Mouse (Mus musculus): ENCODE measurements around the gene Clip2. TPM values are rescaled to one million over a fixed set of nuclear protein-coding genes. Genes with fewer than 3 reads are reported as not detected.

Clip2 gene
- total RNA-seq (2021), result 23.4 and 25.3 TPM in 2 replicates
- long read RNA-seq, experiment 1, full-length matches to known transcripts, result 4 of 4 reads
- long read RNA-seq, experiment 1, partial matches to known transcripts, result 0 of 4 reads
- long read RNA-seq, experiment 1, other reads (novel, unspliced or antisense), result 0 of 4 reads
- long read RNA-seq, experiment 2, full-length matches to known transcripts, result 4 of 6 reads
- long read RNA-seq, experiment 2, partial matches to known transcripts, result 1 of 6 reads
- long read RNA-seq, experiment 2, other reads (novel, unspliced or antisense), result 1 of 6 reads

- DNase-seq, result peak; percentile 100
Measured at GRCm38 (mm10) chr5:134552110-134552972, at the start of gene Clip2. Gene Clip2, minus strand, starts transcription at chr5:134552434.

DNA sequence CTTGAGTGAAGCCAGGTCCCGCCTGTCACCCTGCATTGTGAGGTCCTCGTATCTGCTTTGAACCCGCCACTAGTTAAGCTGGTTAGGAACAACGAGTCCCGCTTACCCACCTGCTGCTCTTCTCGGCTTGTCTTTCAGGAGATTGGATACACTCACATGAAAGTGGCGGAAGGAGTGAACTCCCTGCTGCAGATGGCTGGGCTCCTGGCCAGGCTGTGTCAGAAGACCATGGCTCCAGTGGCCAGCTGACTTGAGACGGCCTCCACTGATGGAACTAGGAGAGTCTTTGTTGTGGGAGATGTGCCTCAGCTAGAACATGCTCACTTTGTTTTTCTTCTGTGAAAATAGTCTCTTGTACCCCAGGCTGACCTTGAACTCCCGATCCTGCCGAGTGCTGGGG lies 45.5 kb upstream of the Clip2 start:
- DNase-seq, result peak; percentile 40

GRCm38 (mm10) chr5:134593093-134593492 lies 40.9 kb upstream of the Clip2 start:
- DNase-seq, result no peak

DNA sequence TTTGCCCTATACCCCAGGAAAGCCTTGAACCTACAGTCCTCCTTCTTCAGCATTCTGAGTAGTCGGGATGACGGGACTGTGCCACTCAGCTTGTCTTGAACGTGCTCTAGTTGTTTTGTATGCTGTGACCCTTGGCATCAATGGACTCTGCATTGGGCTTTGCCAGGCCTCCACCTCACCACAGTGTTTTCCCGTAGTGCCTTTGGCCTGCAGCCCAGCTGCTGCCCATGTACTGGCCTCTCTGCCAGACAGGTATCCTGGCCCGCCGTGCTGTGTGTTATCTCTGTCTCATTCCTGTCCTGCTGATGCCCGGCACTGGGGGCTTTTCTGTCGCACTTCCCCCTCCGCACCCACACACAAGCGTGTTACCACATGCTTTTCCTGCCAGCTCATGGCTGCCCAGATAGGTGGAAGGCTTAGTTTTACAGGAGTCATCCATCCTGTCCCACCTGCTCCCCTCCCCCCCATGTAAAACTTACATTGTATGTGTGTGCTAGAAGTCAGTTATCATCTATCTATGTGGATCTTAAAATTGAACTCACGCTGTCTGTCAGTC lies 39.9 kb upstream of the Clip2 start:
- no peak for DNase-seq

- DNase-seq, result no peak
Measured at GRCm38 (mm10) chr5:134589900-134590299, 37.7 kb upstream of the Clip2 start.

DNA sequence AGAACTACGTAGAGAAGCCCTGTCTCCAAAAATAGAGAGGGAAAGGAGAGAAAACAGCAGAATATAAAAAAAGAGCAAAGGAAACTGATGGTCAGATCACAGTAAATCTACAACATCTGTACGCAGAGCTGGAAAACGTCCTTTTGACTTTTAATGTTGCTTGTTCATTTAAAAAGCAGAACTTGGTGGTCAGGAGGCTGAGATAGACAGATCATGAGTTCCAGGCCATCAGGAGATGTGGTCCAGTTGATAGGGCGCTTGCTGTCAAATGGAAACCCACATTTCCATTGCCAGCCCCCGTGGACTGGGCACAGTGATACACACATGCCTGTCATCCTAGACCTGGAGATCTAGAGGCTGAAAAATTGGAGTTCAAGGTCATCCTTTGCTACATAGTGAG lies 32.6 kb upstream of the Clip2 start:
- no peak for DNase-seq

- no peak for DNase-seq
Measured at GRCm38 (mm10) chr5:134583884-134584213, 31.6 kb upstream of the Clip2 start.

DNA sequence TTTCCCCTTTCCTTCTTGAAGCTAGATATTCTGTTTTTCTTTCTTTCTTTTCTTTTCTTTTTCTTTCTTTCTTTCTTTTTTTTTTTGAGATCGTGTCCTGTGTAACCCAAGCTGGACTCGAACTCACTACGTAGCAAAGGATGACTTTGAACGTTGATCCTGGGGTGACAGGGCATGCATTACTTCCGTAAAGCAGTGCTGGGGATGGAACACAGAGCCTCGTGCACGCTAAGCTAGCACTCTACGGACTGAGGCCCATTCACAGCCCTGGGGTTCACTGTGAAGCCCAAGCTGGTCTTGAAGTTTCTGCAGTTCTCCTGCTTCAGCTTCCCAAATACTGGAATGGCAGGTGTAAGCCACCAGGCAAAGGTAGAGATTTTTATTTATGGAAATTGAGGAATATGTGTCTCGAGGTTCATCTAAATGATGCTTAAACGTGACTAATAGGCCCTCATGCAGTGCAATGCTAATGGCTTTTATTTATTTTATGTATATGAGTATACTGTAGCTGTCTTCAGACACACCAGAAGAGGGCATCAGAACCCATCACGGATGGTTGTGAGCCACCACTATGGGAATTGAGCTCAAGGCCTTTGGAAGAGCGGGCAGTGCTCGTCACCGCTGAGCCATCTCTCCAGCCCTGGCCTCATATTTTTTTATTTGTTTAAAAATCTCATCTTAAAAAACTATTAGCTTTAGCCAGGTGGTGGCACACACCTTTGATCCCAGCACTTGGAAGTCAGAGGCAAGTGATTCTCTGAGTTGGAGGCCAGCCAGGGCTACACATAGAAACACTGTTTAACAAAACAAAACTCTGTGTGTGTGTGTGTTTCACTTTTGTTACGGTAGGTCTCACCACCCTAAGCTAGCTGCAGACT lies 31.0 kb upstream of the Clip2 start:
- no peak for DNase-seq

- DNase-seq, result peak; percentile 98
Measured at GRCm38 (mm10) chr5:134582221-134582907, 30.1 kb upstream of the Clip2 start.

DNA sequence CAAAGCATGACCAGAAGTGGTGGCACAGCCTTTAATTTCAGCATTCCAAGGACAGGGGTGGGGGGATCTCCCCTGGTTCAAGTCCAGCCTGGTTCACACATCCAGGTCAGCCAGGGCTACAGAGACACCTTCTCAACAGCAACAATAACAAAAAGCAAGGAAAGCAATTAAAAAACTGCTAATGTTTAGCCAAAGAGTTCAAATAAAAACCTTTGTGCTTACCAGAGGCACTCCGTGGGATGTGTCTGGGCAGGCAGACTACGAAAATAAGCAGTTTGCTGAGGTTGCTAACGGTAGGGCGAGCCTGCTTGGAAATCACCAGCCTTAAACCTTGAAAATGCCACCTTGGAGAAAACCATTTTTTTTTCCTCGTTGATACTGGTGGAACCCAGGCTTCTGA lies 28.9 kb upstream of the Clip2 start, which contains the start of gene Rfc2:
TSS of gene Rfc2 (plus strand) at position 221 of the 400 bp plus-strand sequence.
- no peak for DNase-seq

- DNase-seq, result no peak
Measured at GRCm38 (mm10) chr5:134579135-134579534, 26.9 kb upstream of the Clip2 start.

GRCm38 (mm10) chr5:134577534-134577933 lies 25.3 kb upstream of the Clip2 start:
- no peak for DNase-seq

DNA sequence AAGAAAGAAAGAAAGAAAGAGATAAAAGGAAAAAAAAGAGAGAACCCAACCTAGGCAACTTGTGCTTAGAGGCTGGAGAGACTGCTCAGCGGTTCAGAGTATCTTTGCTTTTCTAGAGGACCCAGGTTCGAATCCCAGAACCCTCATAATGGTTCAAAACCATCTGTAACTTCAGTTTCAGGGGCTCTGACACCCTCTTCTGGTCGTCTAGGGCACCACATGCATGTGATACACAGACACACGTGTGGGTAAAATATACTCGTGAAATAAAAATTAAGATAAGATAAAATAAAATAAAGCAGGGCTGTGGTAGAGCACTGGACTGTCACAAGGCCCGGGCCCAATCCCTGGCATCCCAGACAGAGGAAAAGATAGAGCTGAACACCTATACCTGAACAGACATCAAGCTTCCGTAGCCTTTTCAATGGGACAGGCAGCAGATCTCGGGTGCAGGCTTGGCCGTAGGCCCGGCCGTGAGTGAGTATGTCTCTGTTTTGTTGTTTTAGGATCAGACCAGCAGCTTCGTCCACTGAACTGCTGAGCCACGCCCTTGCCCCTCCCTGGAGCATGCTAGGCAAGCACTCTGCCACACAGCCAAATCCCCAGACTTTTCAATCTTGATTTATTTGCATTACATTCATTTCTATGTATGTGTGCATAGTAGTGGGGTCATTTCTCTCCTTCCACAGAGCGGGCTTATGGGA lies 24.4 kb upstream of the Clip2 start:
- no peak for DNase-seq

GRCm38 (mm10) chr5:134575833-134576232 lies 23.6 kb upstream of the Clip2 start:
- DNase-seq, result no peak

- peak; percentile 48 for DNase-seq
Measured at GRCm38 (mm10) chr5:134572508-134573214, 20.4 kb upstream of the Clip2 start.

DNA sequence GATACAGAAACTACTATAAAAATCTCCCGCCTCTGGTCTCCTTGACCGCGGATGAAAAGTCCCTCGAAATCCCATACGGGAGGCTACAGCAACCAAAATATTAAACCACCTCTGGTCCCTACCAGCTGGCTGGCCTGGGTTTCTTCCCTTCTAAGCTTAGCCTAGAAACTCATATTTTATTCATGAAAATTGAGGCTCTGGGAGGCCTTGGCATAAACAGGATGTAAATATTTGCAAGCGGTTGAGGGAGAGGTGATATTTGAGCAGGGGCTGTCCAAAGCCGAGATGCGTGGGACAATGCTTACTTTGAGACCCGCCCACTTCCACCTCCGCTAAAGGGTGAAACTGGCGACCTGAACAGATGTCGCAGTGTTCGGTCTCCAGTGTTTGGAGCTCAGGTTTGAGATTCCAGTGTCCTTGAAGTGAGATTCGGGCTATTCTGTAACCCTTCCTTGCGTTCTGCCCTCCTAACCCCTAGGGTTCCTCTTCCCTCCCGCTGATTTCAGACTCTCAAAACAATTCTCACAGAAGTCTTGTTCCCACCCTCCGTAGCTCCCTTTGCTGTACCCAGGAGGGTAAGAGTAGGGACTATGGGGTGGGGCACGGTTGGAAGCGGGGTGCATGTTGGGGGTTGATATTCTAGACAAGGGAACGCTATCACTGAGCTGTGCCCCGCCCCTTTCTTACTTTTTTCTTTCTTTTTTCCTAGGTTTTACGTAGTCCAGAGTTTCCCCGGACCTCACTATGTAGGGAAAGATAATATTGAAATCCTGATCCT lies 19.7 kb upstream of the Clip2 start:
- peak; percentile 79 for DNase-seq

GRCm38 (mm10) chr5:134568964-134569491 lies 16.8 kb upstream of the Clip2 start:
- DNase-seq, result peak; percentile 30

GRCm38 (mm10) chr5:134568030-134568429 lies 15.8 kb upstream of the Clip2 start:
- no peak for DNase-seq

- DNase-seq, result no peak
Measured at GRCm38 (mm10) chr5:134567445-134567844, 15.2 kb upstream of the Clip2 start.
